Mouse (Mus musculus): ENCODE measurements around the gene Pax3.

DNA sequence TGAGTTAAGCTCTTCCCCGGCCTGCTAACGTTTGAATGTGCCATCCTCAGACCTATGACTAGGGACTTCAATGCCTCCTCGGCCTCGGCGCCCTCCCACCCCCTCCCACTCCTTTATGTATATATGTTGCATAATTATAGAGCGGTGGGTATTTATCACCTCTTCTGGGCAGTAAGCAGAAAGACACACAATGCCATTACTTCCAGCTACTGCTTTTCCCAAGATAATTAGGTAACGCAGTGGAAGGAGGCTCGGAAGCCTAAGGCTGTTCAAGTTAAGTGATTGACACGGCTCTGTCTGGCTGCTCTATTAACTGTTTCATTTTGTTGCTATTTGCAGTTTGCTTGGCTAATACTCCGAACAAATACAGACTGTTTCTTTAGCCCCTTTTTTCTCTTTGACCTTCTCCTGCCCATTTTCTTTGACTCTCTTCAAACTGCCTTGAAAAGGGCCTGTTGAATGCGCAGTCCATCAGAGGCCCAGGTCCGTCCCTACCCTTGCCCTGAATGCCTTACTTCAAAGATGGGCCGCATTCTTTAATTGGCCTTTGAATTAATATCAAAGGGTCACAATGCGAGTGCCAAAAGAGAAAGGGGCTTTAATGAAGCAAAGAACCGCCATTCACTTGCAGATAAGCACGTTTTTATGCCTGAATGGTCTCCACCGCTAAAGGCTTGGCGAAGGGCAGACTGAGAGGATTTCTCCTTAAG lies 29.2 kb downstream of the Pax3 start:
- no peak for TF ChIP-seq CTCF (IDR thresholded peaks at IDR 0.05; ENCODE audit: low read depth)
- no peak for TF ChIP-seq EP300 (IDR thresholded peaks at IDR 0.05; ENCODE audit: low read depth)
